Mouse (Mus musculus) testis, postnatal 10 days (tissue): ENCODE results near the gene Pithd1.
"Not testable (repeated sequence)": the region's sequence is repeated elsewhere in the genome, so short reads cannot be mapped to it uniquely, and the experiment has no call there.

ENCODE experiments used
- DNase-seq: peaks from one replicate; pipeline ENCODE4 v3.0.0; 2021; ENCODE audit warnings: low spot score

Pithd1 gene

DNA sequence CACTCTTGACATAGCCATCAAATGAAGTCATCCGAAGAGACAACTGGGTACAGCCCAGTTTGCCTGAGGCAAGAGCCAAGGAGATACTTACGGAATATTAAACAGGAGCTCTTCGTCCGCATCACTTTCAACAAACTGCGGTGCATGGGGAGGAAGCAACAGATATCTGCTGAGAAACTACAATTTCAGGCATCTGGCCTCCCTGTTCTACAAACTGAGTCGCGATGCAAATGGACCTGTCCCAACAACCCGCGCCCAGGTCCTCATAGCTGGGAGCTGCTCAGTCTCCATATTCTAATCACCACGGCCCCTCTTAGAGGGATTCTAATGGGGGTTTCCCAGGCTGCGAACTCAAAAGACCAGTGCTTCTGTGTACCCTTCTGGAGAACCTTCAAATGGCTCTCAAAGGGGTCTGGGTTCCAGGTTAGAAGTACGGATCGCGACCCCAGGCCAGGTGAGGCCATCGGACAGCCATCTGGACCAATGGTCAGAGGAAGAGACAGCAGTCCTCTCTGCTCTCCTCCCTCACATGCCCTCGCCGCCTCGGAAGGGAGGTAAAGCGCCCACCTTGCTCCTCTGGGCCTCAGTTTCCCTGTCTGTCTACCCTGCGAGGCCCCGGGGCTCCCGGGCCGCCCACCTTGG lies 642 bp downstream of the Pithd1 start:
- DNase-seq: no peak

DNA sequence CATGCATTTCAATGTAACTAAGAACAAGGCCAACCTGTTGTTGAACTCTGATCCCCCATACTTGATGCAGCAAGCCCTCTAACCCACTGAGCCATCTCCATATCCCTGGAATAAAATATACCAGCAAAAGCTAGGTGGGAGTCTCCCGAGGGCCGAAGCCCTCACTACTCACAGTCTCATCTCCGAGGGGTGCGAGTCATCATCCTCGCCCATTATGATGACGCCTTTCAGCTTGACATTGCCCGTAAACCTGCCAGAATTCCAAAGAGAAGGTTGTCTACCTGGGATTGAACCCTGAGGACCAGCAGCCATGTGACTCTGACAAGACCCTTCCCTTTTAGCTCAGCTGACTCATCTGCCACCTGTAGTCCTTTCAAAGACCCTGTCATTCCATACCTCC lies 1.3 kb downstream of the Pithd1 start:
- no peak for DNase-seq

DNA sequence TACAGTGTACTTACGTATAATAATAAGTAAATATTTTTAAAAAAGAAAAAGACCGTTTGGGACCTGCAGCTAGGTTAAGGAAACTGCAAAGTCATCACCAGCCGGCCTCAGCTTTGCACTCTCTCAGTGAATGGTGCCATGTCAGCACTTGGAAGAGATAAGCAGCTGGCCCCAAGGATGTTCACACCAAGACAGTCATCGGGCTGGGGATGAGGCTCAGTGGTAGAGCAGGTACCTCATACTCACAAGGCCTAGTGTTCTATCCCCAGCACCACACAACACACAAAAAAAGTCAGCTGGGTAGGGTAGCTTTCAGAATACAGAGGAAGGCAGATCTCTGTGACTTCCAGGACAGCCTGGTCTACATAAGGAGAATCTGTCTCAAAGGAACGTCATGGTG lies 1.9 kb downstream of the Pithd1 start:
- no peak for DNase-seq

DNA sequence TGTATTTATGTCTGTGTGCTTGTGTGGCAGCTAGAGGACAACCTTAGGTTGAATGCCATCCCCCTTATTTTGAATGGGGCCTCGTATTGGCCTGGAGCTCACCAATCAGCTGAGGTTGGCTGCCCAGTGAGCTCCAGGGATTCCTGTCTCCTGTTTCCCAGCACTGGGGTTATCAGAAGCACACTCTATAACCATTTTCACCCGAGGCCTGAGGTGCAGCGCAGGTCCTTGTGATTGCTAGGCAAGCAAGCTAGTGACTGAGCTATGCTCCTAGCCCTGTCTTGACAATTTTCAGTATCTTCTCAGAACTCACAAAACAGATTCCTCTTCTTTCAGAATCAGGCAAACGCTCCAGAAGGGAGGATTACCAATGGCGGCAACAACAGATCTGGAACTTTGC lies 2.5 kb downstream of the Pithd1 start:
- no peak for DNase-seq

DNA sequence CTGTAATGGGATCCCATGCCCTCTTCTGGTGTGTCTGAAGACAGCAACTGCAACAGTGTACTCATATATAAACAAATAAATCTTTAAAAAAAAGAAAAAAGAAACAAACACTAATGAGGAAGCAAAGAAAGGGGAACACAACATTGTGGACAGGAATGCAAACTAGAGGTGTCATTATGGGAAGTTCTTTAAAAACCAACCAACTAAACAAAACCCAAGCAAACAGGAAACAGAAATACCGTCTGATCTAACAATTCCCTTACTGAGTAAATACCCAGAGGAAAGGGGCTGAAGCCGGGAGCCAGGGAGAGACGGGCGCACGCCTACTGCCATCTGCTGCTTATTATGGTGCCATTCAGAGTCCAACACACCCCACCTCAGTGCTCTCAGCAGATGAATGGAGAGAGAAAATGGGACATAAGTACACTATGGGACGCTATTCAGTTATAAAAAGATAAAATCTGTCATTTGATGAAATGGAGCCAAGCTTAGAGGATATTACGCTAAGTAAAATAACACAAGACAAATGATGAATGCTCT lies 5.5 kb downstream of the Pithd1 start:
- DNase-seq: no peak

DNA sequence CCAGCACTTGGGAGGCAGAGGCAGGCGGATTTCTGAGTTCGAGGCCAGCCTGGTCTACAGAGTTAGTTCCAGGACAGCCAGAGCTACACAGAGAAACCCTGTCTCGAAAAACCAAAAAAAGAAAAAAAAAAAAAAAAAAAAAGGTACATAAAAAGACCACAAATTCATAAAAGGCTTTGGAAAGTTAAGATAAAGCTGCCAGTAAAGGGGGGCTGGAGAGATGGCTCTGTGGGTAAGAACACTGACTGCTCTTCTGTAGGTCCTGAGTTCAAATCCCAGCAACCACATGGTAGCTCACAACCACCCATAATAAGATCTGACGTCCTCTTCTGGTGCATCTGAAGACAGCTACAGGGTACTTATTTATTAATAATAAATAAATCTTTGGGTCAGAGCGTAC lies 6.8 kb downstream of the Pithd1 start:
- DNase-seq: not testable (repeated sequence)

DNA sequence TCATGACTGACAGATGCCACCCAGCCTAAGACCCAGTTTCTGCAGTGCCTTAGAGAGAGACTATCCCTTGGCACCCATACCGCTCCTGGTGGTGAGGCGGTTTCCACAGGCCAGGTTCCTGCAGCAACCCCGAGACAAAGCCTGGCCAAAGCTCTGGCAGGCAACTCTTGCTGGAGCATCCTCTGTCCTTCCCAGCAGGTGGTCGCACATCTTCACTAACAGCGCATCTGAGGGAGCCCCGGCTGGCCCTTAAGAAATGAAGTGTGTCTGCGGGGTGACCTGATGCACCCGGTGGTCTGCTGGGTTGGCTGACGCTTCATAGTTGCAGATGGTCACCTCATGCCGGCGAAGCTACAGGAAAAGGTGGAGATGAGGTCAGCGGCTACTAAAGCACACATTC lies 10.9 kb downstream of the Pithd1 start:
- no peak for DNase-seq

DNA sequence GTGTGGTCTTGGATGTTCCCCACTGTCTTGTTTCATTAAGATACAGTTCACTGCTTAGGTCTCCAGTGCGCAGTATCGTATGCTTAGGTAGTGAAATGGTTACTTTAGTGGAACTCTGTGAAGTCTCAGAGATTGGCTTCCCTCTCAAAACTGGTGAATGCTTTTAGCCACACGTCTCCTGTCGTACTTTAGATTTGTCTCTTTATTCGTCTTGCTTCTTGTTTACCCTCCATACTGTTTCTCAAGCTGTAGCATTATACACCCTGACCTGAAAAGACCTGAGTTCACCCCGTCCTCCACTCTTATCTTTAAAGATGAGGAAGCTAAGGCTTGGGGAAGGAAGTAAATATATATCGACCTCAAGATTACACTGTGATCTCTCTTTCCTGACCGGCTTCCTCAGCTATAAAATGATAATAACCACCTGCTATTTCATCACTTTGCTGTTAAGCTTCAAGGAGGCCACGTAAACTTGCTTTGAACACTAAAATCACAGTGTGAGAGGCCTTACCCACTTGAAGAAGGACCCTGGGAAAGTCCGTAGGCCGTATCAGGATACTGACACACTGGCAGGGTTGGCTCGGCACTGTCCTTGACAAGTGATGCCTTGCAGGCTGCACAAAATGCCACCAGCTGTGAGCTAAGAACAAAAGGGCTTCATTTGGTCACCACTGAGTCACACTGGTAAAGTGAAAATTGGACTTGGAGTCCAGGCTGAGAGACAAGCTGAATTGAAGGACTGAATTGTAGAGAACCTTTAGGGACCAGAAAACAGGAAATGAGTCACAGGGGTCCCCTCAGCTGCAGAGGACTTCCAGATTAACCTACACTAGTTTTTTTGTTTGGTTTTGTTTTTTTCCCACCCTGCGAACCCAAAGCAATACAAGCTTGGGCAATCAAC lies 13.9 kb downstream of the Pithd1 start:
- DNase-seq: no peak

DNA sequence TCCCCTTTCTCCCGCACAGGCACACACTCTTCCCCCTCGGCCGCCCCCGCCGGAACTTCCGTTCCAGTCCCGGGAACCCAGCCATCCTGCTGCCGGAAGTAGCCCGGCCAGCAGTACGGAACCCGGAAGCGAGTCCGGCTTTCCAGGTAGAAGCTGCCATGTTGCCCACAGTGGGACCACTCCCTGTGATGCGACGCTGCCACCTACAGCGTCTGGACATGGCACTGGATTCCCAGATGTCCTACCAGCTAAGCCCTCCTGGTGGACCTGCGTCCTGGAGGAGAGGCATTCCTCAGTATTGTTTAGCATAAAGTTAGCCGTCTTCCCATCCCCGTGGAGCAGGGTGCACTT lies 14.5 kb downstream of the Pithd1 start, which contains the start of gene Lypla2:
TSS of gene Lypla2 (minus strand) at position 71 of the 351 bp plus-strand sequence.
- peak; percentile 91 for DNase-seq

DNA sequence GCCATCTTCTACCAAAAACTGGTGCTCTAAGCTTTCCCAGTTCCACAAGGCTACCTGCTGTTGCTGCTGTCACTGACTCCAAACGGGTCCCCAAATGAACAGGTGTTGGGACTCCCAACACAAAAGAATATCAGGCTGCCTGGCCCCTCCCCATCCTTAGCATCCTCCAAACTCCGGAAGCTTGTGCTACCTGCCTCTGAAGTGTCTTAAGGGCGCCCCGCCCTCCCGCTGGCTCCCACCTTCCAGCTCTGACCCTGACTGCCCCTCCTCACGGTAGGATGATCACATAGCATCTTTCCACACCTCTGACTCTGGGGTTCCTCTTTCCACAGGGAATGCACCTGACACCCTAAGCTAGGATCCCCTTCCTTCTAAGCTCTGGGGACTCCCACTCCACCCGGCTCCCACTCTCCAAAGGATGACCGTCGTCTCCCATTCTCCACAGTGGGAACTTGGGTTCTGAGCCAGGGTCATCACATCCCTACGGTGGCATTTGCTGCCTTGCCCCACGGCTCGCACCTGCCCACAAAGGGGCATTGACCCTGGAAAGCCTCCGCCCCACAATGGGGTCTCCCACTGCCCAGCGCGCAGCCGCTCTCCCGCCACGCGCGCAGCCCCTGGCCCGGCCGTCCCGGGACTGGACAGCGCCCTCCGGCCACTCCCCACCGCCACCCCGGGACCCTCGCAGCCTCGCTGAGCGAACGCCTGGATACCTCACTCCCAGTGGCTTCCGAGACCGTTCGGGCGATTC lies 15.1 kb downstream of the Pithd1 start:
- DNase-seq: peak; percentile 47

DNA sequence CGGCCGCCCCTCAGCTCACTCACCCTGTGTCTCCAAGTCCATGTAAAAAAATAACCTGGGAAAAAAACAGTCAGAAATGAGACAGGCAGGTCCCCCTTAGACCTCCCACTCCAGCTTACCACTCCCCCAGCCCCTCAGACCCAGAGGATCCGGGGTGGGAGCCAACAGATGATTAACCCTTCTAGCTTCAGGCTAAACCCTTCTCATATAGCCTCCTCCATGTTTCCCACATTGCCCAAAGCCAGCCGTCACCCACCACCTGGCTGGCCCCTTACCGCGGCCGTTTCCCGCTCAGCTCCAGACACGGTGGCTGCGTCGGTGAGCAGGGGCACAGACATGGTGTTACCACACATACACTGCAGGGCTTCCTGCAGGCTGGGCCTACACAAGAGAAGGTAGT lies 16.5 kb downstream of the Pithd1 start:
- DNase-seq: peak; percentile 43

DNA sequence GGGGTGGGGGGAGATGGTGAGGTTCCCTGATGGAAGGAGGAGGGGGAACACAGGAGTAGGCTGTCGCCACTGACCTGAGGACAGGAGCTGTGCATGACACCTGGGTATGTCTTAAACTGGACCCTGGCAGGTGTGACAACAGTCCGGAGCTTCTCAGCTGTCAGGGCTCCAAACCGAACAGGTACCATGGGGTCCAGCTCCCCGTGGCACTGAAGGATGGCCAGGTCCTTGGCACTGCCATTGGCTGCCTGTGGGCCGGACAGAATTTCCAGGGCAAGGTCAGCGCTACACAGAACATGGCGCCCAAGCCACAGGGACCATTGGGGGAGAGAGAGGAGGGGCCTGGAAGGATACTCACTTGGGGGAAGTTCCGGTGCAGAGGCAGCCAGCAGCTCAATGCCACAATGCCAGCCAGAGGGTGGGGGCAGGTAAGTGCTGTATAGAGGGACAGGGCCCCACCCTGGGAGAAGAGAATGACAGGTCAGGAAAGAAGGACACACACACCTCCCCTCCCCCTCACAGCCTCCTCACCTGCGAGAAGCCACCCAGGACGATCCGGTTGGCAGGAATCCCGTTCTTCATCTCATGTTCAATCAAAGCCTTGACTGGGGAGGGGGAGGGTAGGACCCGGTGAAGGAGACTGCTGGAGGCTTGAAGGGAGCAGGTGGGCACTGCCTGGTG lies 17.9 kb downstream of the Pithd1 start:
- peak; percentile 50 for DNase-seq

DNA sequence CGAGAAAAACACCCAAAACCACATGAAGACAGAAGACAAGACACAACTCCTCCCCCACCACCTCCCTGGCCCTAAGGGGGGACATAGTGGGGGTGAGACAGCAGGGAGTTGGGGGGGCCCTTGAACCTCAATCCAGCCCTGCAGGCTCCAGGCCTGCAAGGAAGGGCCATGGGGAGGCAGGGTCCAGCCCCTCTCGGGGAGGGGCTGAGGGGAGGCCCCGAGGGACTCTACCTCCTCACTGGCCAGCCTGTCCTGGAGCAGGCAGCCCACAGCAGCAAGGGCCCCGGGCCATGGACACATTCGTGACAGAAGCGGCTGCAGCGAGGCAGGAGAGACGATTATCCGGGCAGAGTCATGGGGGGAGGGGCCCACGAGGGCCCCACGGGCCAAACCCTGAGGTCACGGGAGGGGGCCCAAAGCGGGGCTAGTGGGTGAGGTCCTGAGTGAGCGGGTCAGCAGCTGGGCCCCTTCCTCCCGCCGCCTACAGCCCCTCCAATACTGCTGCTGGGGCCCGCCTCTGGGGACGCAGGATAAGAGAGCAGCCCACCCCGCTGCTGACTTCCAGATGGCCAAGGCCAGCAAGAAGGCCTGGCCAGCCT lies 18.7 kb downstream of the Pithd1 start:
- DNase-seq: peak; percentile 66

DNA sequence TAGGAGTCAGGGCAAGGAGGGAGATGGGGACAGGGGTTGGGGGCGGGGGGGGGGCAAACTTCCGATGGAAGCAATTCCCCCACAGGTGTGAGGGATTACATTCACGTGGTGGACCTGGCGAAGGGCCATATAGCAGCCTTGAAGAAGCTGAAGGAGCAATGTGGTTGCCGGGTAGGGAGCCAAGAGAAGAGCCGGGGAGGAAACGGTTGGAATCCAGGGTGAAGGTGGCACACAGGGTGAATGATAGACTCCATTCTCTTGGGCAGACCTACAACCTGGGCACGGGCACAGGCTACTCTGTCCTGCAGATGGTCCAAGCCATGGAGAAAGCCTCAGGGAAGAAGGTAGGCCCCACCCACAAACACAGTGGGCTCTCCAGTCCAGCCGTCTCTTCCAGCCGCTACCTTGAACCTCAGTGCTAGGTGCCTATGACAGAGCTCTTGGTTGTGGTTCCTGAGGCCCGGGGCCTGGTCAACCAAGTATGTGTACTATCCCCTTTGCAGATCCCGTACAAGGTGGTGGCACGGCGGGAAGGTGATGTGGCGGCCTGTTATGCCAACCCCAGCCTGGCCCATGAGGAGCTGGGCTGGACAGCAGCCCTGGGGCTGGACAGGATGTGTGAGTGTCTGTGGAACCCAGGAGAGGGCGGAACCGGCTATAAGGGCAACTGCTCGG lies 19.8 kb downstream of the Pithd1 start:
- DNase-seq: peak; percentile 60

DNA sequence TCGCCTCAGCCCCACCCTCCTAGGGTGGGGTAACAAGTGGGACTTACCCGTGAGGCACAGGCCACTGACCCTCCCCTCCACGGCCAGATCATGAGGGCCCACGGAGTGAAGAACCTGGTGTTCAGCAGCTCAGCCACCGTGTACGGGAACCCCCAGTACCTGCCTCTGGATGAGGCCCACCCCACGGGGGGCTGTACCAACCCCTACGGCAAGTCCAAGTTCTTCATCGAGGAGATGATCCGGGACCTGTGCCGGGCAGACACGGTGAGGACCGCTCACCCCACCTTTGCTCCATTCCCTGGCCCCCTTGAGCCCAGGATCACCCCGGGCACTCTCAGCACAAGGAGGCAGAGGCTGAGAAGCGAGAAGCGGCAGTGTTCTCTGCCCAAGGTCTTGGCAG lies 20.8 kb downstream of the Pithd1 start:
- DNase-seq: peak; percentile 41

DNA sequence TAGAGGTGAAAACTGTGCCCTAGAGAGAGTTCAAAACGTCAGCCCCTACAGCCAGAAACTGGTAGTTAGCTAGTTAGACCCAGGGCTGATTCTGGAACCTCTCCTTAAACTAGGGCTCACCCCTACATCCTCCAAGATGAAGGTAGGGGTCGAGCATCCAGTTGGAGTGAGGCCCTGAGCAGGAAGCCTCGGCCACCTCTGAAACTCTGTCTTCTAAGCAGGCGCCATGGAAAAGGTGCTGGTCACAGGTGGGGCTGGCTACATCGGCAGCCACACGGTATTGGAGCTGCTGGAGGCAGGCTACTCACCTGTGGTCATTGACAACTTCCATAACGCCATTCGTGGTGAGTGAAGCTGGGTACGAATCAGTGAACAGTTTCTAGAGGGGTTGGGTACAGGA lies 22.0 kb downstream of the Pithd1 start:
- DNase-seq: no peak

DNA sequence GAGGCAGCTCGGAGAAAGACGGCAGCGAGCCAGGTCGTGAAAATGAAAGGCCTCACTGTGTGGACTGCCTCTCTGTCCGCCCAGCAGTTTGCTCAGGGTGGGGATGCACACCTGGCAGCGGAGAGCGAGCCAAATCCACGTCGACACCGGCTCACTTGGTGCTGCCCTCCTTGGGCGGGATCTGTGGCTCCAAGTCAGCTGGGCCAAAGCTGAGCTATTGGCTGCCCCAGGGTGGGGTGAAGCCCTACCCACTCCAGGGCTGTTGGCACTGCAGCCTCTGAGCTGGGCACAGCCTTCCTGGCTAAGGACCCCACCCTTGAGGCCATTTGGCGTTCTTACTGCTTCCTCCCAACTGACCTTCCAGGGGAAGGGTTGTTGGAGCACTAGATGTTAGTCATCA lies 22.6 kb downstream of the Pithd1 start:
- DNase-seq: peak; percentile 69

DNA sequence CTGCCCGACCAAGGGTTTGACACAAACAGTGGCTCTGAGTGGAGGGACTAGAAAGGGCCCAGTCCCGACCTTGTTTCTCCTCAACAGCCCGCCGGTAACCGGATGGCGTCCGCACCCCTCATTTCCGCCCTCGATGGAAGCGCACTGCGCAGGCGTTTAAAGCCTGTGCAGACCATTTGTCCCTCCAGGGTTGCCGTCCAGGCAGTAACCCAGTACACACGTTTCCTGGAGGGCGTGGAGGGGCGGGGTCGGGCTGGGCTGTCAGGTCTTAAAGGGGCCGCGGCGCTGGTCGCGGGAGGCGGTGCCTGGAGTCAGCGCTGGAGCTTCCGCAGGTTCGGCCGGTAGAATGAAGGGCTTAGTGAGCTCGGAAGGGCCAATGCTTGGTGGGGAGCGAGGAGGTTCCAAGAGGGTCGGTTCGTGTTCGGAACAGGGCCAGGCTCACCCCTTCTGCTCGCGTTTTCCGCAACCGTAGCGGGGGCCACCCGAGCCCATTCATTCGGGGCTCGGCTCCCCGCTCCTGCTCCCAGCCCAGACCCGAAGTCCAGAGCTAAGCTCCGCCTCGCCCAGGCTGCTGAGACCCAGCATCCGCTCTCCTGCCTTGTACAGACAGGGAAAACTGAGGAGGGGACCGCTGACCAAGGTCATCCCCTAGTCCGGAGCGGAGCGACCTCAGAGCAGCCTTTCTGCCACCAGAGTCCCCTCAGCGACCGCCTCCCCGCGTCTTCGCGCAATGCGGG lies 23.4 kb downstream of the Pithd1 start, which contains the start of gene Gale:
TSS of gene Gale (plus strand) at position 271 of the 737 bp plus-strand sequence.
- peak; percentile 95 for DNase-seq

DNA sequence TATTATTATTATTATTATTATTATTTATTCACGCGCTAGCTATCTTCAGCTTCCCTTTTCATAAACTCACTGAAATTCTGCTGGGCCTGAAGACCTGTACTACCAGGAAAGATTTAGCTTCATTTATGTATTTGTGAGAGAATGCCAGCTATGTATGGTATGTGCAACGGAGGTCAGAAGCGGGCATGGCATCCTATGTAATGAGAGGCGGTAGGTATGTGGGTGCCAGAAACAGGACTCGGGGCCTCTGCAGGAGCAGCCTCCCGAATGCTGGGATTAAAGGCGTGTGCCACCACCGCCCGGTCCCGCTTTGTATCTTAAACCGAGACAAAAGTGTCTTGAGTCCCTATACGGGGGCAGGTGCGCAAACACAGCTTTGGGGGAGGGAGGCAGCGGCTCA lies 24.1 kb downstream of the Pithd1 start:
- DNase-seq: no peak

DNA sequence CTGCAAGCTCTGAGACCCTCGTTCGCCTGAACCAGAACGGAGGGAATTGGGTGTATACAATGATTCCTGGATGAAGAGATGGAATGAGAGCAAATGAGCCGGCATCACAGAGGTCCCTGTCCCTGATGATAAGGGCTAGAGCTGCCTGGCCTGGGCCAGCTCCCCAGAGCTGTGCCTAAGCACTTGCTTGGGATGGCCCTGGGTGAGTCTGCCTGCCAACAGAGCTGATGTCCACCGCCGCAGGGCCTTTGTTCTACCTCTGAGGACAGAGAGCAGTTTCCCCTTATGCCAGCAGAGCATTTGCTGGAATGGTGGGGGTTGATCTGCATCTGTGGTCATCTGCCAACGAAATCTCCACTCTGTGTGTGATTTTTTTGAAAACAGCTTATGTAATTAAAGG lies 24.9 kb downstream of the Pithd1 start:
- DNase-seq: peak; percentile 47
